Mouse (Mus musculus) left cerebral cortex, adult 9 months (tissue): ENCODE measurements at regions not wholly inside any gene's neighbourhood (a gene's known extent, or its start where the extent isn't known, plus 50 kb on each side); places are given as distances from the start of the nearest gene placed in this dataset.

Source experiments
- DNase-seq, 2 experiments: peaks; one replicate each; pipeline ENCODE4 v3.0.0; 2022; ENCODE audit warnings: low spot score in 2 of 2

DNA sequence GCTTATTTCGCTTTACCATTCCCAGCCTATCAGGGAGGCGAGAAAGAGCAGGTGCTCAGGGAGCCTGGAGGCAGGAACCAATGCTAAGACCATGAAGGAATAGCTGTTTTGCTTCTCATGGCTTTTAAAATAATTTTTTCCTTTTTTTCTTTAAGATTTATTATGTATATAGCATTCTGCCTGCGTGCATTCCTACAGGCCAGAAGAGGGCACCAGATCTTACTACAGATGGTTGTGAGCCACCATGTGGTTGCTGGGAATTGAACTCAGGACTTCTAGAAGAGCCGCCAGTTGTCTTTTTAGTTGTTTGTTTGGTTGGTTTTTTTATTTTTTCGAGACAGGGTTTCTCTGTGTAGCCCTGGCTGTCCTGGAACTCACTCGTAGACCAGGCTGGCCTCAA lies 113.6 kb upstream of the Armc2 start:
- DNase-seq = no peak

DNA sequence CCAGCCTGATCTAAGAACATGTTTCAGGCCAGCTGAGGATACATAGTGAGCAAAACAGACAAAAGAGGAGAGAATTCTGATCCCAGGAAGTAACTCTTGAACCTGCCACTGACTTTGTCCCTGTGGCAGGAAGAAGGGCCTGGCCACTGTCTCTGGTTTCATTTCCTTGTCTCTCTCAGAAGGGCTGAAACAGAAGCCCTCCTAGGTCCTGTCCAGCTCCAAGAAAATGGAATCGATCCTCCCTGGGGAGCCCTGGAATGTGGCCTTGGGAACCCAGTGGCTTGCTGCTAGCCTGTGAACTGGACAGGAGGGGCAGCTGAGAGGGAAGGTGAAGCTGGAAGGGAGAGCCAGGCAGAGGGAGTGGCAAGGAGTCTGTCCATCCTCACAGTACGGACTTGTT lies 113.1 kb upstream of the Armc2 start:
- no peak for DNase-seq

DNA sequence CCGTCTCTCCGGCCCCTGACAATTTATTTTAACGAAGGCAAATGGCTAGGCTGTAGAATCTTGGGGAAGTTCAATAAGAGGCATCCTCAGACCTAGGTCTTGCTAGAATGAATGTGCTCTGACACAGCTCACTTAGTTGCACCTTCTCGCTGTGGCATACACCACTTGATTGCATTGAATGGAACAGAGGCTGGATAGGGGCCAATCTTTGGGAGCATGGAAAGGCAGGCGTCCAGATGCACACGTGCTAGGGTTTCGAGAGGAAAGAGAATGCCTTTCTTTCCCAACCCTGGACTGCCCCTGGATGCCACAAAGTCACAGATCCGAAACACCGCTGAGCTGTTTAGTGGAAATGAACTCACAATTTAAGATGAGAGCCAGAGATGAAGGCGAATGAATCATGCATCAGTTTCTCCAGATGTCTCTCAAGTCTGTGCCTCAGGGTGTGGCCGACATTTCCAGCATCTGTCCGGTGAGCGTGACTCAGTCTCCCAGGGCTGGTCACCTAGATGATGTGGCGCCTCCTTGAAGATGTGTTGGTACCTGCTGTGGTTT lies 109.7 kb upstream of the Armc2 start:
- DNase-seq = no peak

DNA sequence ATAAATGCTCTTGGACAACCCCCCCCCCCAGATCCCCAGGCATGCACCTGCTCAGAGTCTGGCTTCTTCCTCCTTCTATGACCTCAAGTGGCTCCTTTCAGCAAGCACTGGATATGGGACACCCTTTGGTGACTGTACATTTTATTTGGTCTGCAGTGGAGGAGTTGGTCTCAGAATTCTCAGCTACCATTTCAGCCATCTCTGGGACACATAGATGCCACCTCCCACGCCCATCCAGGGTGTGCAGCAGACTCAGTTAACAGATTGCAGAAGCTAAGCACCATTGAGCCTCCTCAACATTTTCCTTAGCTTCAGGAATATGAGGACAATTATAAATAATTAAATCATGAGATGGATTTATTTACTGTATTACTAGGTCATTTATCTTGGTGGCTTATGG lies 108.6 kb upstream of the Armc2 start:
- peak in 1 of 2 experiments; percentile 19 for DNase-seq

DNA sequence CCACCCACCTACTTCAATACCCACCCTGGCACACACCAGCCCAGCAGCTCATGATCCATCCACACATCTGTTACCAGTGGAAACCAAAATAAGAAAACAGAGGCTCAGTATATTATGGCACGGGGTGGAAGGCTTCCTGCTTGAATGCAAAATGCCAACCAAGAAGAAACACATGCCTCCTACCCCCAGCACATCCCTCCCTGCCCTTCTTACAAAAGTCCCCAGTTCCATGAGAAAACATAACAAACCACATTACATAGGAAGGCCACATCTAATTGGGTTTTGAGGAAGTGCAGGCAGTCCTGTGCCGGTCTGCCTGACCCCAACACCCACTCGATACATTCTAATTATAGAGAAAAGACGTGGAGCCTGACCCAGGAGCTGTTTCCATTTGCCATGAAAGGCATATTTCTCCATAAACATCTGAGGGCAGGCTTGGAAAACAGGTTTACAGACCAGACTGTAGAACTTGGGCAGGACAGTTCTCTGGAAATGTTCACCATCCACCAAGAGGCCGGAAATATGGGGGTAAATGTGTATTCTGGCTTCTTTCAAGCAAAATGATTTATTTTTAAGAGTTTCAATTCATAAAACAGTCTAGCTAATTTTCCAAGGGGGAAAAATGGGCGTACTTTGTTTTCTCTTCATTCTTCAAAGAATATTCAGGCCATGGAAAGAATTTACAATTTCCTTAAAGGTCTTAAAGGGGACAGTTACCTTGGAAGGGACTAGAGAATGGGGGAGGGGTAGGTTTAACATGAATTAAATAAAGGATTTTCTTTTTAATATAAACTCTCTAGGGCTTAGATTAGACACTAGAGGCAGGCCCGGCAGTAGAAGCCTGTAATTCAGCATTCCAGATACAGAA lies 104.8 kb upstream of the Armc2 start:
- DNase-seq = no peak

DNA sequence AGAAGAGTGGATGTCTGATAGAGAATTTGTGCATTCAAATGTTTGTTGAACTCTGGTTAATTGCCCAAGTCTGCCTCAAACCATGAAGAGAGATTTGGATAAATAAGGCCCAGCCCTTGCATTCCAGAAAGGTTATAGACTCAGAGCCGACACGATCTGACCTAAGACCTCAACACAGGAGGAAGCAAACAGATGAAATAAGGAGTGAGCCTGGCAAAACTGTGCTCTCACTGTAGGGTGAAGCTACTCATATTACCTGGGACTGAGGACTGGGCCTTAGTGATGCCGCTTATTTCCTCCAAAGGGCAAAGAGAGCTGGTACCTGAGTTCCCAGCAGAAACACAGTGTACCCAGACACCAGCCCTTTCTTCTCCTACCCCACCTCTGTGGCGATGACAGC lies 103.7 kb upstream of the Armc2 start:
- no peak for DNase-seq

DNA sequence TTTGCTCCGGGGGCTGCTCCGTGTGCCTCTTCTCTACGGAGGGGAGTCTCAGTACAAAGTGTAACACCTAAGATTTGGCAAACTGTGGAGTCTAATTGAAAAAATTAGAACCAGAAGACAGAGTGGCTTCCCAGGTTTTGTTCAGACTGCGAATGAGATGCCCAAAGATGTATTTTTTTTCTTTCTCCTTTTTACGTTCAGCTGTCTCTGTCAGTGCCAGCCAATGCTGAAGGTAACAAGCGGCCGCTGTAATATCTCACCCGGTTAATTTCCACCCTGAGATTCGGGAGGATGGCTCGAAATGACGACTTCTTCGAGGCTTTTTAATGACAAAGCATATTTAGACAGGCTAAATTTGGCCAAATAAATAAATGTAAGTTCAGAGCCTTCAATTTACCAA lies 101.1 kb upstream of the Armc2 start:
- DNase-seq = no peak

DNA sequence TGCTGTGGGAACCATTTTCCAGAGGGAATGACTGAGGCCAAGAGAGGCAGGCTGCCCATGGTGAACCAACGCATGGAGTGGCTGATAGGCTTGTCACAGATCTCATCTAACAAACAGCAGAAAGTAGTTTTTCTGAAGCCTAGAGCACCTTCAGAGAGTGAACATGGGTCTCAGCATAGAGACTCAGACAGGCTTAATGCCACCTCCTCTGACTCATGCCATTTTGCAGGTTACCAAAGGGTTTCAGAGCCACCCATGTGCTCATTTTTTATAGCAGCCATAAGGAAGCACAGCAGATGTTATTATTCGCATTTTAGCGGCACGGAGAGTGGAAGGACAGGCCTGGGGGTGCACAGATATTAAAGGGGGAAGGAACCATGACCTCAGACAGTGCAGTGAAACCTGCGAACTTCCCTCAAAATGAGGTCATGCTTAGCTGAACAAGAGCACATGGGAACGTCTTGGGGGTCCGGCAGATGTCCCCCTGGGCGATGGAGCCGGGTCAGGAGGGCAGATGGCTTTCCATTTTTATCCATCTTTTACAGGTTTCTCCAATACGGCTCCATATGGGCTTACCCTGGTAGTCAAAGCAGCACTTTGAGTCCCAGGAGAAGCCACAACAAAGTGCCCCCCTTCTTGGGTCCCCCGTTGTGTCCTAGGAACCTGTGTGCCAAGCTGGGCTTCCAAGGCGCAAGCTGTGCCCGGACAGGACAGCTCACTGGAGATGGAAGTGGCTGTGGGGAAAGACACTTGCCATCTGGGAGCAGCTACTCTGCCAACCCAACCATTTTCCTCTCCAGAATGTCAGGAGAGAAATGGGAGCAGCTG lies 100.3 kb upstream of the Armc2 start:
- DNase-seq = no peak

DNA sequence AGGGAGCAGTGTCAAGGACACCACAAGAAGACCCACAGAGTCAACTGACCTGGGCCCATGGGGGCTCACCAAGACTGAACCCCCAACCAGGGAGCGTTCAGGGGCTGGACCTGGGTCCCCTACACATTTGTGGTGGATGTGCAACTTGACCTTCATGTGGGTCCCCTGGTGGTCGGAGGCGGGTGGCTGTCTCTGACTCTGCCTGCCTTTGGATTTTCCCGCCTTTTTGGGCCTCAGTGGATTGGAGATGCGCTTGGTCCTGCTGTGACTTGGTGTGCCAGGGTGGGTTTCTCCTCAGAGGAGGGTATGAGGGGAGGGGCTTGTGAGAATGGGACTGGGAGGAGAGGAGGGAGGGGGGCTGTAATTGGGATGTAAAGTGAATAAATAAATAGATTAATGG lies 99.3 kb upstream of the Armc2 start:
- DNase-seq = no peak

DNA sequence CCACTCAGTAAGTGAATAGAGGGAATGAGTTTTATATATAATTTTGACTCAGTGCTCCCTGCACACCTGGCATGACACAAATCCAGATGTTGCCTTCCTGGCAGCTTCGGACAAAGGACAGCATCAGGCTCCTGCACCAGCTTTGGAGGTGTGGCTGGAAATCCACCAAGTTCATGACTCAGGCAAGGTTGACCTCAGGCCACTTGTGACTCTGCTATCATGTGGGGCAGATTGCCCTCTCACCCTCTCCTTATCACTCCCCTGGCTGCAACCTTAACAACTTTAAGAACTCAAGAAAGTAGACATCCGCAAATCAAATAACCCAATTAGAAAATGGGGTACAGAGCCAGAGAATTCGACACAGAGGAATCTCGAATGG lies 97.7 kb upstream of the Armc2 start:
- DNase-seq = no peak

DNA sequence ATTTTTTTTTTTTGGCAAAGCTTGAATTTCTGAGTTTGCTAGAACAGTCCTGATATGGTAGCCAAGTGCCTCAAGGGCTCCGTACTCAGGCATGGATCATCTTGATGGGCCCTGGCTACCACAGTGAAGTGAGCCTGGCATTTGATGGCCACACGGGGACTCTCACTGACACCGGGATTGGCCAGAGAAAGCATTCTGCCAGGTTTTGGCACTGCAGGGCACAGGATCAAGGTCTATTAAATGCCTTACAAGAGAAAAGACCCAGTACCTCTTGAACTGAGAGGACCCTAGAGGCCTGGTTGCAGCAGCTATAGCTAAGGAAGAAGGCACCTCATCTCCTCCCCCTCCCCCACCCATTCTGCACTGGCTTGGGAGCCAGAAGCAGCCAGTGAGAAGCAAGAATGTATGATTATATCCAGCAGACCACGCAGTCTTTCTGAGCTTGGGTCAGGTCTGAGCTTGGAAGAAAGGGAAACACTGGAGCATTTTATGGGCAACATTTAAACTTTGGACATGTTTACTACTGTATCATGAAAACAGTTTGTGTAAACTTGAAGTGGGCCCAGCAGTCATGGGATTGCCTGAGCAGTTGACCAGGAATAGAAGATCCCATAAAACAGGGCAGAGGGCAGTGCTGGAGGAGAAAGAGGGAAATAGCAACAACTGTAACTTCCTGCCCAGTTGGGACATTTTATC lies 97.1 kb upstream of the Armc2 start:
- DNase-seq = no peak

DNA sequence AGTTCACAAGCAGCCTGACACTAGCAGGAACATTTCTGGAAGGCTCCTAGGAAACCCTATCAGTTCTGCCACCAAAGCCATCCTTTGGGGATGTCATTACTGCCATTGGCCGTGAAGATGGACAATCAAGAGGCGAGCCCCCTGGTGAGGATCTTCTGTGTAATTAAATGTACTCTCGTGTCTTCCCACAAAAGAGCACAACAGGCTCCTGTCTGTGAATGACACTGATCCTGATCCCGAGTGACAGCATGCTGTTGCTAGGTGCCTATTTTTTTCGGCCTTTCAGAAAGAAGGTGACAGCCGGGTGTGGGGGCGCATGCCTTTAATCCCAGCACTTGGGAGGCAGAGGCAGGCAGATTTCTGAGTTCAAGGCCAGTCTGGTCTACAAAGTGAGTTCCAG lies 92.5 kb upstream of the Armc2 start:
- no peak for DNase-seq

DNA sequence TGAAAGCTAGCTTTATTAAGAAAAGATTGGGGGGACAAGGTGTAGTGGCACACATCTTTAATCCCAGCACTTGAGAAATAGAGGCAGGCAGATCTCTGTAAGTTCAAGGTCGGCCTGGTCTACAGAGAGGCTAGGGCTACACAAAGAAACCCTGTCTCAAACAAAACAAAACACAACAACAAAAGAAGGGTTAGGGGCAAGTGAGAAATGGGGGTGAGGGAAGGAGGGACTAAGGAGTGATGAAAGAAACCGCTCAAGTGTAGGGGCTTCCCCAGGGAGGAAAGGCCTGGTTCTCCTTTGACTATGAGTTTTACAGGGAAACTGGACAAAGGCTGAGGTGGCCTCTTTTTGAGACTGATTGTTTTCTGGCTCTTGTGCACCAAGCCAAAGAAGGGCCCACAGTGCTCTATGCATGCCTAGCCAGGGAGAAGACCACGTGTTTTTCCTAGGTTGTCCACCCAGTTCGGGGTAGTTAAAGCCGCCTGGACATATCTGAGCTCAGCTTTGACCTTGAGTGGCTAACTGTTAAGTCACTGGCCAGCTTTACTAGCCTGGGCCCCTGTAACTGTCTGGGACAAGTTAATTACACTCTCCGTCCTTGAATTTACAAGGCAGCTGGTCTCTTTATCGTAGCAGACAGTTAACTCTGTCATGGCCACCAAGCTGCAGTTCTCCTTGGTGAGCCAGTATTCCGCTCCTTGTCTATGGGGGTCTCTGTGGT lies 90.2 kb upstream of the Armc2 start:
- DNase-seq = no peak

DNA sequence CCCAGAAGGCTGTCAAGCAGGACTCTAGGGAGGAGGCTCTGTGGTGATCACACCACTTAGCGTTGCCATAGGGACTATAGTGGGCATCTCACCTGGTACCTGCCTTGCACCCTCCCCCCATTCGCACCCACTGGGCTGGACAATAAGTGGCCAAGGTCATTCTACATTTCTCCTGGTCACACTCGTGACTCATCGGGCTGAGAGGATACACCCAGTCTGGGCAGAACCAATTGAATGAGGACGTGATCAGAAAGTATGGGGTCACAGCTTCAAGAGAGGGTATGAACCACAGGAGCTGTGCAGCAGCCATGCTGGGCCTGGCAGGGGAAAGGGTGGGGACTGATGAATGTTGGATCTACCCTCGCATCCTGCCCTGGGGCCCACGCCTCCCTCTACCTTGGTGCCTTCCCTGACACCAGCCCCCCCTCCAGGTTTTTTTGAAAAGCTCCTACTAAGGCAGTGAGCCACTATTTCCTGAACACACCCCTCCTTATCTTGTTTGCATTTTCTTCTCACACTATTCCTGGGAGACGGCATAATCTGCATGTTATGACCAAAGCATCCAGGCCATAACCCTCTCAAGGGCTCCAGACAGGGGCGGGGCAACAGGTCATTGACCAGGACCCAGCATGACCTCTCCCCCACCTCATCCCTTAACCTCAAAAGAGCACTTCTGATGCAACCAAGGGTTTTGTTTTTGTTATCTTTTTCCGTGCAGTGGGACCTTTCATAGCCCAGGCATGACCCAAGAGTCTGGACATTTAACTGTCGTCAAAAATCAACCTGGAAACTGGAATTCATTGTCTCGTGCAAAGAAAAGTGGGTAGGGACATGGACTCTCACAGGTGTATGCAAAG lies 89.4 kb upstream of the Armc2 start:
- DNase-seq = no peak

DNA sequence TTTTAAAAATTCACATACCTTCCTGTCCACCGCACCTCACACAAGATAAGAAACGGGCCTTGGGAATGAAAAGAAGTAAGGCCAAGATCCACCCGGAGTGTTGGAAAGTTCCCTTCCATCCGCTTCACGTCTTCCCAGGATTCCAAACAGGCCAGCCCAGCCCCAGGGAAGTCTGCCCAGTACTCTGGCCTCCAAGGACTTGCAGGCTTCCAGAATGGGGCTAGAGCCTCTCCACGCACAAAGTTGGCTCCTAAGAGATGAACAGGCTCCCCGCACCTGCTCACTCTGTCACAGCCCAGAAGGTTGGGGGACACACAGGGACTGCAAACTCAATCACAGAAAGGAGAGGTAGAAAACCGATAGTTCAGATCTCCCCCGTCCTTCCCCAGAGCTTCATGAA lies 88.4 kb upstream of the Armc2 start:
- no peak for DNase-seq

DNA sequence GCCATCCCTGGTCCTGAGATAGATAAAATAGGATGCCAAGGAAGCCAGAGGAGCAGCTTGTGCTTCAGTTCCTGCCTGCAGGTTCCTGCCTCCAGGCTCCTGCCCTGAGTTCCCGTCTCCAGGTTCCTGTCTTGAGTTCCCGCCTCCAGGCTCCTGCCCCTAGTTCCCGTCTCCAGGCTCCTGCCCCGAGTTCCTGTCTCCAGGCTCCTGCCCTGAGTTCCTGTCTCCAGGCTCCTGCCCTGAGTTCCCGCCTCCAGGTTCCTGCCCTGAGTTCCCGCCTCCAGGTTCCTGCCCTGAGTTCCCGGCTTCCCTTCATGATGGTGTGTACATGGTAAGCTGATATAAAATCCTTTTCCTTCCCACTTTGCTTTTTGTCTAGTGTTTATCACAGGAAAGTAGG lies 86.8 kb upstream of the Armc2 start:
- DNase-seq = no peak

DNA sequence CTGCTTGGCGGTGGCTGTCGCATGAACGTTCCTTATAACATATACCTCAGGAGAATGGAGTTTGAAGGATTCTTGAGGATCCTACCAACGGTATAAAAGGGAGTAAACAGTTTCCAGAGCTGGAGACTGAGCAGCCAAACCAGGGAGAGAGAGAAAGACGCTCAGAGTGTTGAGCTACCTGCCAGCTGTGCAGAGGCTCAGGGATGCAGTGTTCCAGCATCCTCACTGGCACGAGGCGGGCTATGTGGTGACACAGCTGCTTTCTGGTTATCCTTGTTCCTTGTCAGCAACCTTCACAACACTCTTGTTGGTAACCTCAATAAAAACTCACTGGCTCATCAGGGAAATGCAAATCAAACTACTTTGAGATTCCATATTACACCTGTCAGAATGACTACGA lies 84.1 kb upstream of the Armc2 start:
- no peak for DNase-seq

DNA sequence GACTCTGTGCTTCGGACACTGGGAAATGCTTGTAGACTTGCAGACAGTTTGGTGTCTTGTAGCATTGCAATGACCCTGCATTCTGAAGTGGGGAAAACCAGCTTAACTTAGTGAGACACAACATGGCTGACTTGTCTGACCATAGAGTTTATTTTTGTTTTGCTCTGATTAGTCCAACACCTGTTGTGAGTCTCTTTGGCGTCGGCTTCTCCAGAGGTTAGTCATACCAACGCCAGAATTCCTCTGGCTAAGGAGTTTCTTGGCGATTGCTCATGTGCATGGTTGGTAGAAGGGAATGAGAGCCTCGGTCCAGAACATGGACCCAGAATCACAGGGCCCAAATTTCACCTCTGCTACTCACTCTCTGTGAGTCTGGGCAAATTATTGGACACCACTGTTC lies 82.9 kb upstream of the Armc2 start:
- no peak for DNase-seq

DNA sequence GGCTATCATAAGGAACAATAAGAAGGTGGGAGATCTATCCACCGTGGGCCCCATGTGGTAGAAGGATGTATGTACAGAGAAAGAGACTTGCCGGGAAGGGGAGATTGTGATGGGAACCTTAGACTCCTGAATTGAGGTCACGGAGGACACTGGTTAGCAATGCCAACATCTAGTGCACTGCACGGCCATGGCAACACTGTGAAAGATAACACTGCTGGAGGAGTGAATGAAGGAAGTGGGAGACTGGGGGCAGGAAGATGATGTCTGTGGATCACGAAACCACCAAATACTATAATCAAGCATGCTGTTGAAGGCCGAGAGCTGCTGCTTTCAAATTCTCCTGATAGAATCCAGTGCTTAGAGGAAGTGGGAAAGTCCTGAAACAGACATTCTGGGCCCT lies 78.7 kb upstream of the Armc2 start:
- no peak for DNase-seq

DNA sequence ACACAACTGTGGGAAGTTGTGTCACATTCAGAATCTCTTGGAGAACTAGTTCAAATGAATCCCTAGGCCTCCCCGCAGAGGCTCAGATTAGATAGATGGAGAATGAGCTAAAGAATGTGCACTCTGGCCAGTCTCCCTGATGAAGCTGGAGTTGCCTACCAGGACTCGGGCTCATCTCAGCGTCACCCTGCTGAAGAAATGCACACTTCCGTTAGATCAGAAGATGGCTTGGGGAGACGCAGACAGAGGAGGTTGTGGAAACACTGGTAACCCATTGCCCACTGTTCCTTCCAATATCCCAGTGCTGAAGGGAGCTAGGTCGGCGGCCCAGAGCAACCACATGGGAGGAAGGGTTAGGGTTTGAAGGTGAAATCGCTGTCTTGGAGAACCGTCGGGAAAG lies 77.7 kb upstream of the Armc2 start:
- no peak for DNase-seq
